Mouse (Mus musculus) embryonic stem cell, embryonic (primary cell): ENCODE data around the gene Klhl5.

Source experiments
- CTCF ChIA-PET, 4 experiments: fragments of 300-600 bp in 2 of 4; fragments of 350-600 bp in 2 of 4; sonication (Branson Sonifier 250); formaldehyde crosslinking; loops; one replicate each; lab custom pipeline; 2022; ENCODE audit warnings: inconsistent platforms in 2 of 4; lab: Charles Lee
- POLR2A ChIA-PET, 4 experiments: fragments of 300-600 bp in 2 of 4; fragments of 350-600 bp in 2 of 4; sonication (Branson Sonifier 250); formaldehyde crosslinking; loops; one replicate each; lab custom pipeline; 2022; ENCODE audit warnings: antibody characterized with exemption in 4 of 4, inconsistent platforms in 1 of 4; lab: Charles Lee

The Klhl5 gene

DNA sequence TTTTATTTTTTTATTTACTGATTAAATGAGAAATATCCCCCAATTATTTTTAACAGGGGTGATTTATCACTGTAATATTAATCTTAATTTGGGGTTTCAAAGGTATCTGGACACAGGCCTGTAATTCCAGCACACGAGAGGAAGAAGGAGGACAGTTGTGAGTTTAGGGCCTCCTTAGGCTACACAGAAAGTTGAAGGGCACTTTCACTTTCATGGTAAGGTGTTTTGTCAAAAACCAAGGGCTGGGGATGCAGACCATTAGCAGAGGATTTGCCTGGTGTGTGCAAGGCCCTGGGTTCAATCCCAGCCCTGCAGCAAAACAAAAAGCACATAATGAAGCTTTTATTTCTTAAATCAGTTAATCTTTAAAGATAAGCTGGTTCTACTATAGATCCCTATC, 12.2 kb downstream of the Klhl5 start:
- CTCF ChIA-PET = interaction anchor here in 1 of 4 experiments (0.6 kb wide), 1 partner anchor 10 kb away, joined by 6 read pairs; no protein-coding TSS in a partner anchor
- POLR2A ChIA-PET = interaction anchor here in 2 of 4 experiments (0.6 to 1.4 kb wide), 3 partner anchors 12 to 105 kb away, joined by 4 to 7 read pairs (median 4); partner anchors contain the start of gene Klhl5 (in 2 of the 2)

- ChIA-PET POLR2A (interaction anchor here in 2 of 4 experiments (0.6 to 1.4 kb wide), 3 partner anchors 13 to 106 kb away, joined by 4 to 7 read pairs (median 4); partner anchors contain the start of gene Klhl5 (in 2 of the 2)), CTCF (no interaction called here)
Observed at GRCm38 (mm10) chr5:65119918-65120317, 12.6 kb downstream of the Klhl5 start.

DNA sequence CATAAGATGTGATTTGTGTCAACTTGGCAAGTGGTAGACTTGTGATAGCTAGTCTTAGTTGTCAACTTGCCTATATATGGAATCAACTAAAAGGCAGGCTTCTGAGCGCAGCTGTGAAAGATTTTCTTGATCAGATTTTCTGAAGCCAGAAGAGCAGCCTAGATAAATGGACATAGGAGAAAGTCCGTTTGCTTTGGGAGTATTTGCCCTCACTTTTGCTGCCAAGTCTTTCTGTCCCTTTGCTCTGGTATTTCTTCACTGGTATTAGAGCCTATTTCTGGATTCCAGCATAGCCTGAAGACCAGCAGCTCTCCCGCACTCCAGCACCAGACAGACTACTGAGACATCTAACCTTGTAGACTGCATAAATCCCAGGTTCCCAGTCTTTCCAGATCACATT, 15.3 kb downstream of the Klhl5 start:
- CTCF ChIA-PET = interaction anchor here in 1 of 4 experiments (0.6 kb wide), 1 partner anchor 29 kb away, joined by 4 read pairs; no protein-coding TSS in a partner anchor
- POLR2A ChIA-PET = no interaction called here

GRCm38 (mm10) chr5:65126137-65126536, 18.8 kb downstream of the Klhl5 start:
- POLR2A ChIA-PET = interaction anchor here in 1 of 4 experiments (0.7 kb wide), 1 partner anchor 1254 kb away, joined by 3 read pairs; no protein-coding TSS in a partner anchor
- CTCF ChIA-PET = no interaction called here

- ChIA-PET POLR2A (interaction anchor here in 1 of 4 experiments (1.0 to 1.9 kb wide), 3 partner anchors 11 to 49 kb away, joined by 3 to 5 read pairs (median 5); partner anchors contain the start of gene Klhl5), CTCF (no interaction called here)
Observed at GRCm38 (mm10) chr5:65128481-65128880, 21.1 kb downstream of the Klhl5 start.

GRCm38 (mm10) chr5:65130528-65131210, 23.3 kb downstream of the Klhl5 start:
- POLR2A ChIA-PET = interaction anchor here in 2 of 4 experiments (0.7 to 1.6 kb wide), 5 partner anchors 15 to 29 kb away, joined by 3 to 4 read pairs (median 3); partner anchors contain the start of gene Klhl5 (in 2 of the 2)
- CTCF ChIA-PET = interaction anchor here in 1 of 4 experiments (2.0 kb wide), 1 partner anchor 26 kb away, joined by 5 read pairs; no protein-coding TSS in a partner anchor

DNA sequence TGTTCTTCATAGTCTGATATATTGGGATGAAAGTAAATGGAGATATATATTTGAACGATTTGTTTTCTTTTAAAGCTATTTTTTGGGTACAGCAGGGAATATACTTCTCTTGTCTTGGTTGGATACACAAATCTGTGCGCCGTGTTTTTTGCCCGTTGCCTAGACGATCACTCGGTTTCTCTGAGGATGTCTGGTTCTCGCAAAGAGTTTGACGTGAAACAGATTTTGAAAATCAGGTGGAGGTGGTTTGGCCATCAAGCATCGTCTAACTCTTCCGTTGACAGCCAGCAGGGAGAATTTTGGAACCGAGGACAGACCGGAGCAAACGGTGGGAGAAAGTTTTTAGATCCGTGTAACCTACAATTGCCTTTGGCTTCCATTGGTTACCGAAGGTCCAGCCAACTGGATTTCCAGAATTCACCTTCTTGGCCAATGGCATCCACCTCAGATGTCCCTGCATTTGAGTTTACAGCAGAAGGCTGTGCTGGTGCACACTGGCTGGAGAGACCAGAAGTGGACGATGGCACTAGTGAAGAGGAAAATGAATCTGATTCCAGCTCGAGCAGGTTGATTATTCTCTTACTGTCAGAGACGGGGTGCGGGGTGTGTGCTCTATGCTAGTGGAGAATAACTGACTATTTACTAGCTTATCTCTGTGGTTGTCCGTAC, 24.0 kb downstream of the Klhl5 start:
- ChIA-PET POLR2A (interaction anchor here in 2 of 4 experiments (0.9 to 1.6 kb wide), 3 partner anchors 24 to 29 kb away, joined by 3 read pairs; partner anchors contain the start of gene Klhl5 (in 2 of the 2)), CTCF (interaction anchor here in 1 of 4 experiments (2.0 kb wide), 1 partner anchor 26 kb away, joined by 5 read pairs; no protein-coding TSS in a partner anchor)

DNA sequence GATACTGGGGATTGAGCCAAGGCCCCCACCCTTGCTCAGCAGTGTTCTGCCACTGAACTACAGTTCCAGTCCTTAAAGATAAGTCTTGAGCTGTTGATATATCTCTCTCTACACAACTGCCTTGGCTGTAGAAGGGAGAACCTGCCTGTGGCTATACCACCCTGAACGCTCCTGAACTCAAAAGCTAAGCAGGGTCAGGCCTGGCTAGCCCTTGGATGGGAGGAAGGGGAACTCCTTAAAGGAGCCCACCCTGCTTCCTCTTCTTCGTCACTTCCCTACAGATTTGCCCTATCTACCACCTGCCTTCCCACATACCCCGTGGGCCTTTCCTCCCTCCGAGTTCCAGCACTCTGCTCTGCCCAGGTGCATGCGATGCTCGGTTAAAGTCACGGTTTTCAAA, 28.8 kb downstream of the Klhl5 start:
- ChIA-PET CTCF (interaction anchor here in 2 of 4 experiments (0.9 to 1.5 kb wide), 2 partner anchors 21 kb away, joined by 3 to 8 read pairs; no protein-coding TSS in a partner anchor), POLR2A (interaction anchor here in 2 of 4 experiments (0.5 to 0.7 kb wide), 2 partner anchors 16 to 50 kb away, joined by 3 to 5 read pairs; no protein-coding TSS in a partner anchor)

- ChIA-PET CTCF (interaction anchor here in 2 of 4 experiments (0.6 to 1.5 kb wide), 3 partner anchors 20 to 34 kb away, joined by 3 to 8 read pairs (median 3); no protein-coding TSS in a partner anchor), POLR2A (interaction anchor here in 3 of 4 experiments (0.6 to 1.0 kb wide), 5 partner anchors 35 to 1874 kb away, joined by 3 to 5 read pairs (median 3); partner anchors contain the start of gene Ugdh (in 1 of the 3))
Observed at GRCm38 (mm10) chr5:65137073-65137472, 29.7 kb downstream of the Klhl5 start.

DNA sequence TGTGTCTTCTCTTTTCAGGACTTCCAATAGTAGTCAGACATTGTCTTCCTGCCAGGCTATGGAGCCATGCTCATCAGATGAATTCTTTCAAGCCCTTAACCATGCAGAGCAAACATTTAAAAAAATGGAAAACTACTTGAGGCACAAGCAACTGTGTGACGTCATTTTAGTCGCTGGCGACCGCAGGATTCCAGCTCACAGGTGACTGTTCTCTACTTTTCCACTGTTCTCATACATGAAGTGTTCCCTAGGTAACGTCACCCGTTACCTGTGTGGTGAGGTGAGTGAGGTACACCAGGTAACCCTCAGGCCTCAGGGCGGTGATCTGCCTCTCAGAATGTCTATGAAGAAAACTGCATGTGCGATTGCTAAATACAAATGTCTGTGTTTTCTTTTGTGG, 33.9 kb downstream of the Klhl5 start:
- ChIA-PET POLR2A (interaction anchor here in 2 of 4 experiments (0.7 to 1.3 kb wide), 2 partner anchors 14 to 128 kb away, joined by 3 to 4 read pairs; no protein-coding TSS in a partner anchor), CTCF (no interaction called here)

GRCm38 (mm10) chr5:65142247-65142646, 34.9 kb downstream of the Klhl5 start:
- POLR2A ChIA-PET = interaction anchor here in 1 of 4 experiments (1.3 kb wide), 2 partner anchors 63 to 129 kb away, joined by 3 to 4 read pairs; no protein-coding TSS in a partner anchor
- CTCF ChIA-PET = no interaction called here

- ChIA-PET POLR2A (interaction anchor here in 2 of 4 experiments (0.6 to 1.6 kb wide), 3 partner anchors 11 to 135 kb away, joined by 3 read pairs; no protein-coding TSS in a partner anchor), CTCF (interaction anchor here in 3 of 4 experiments (1.4 to 2.0 kb wide), 3 partner anchors 11 to 13 kb away, joined by 3 to 9 read pairs (median 5); no protein-coding TSS in a partner anchor)
Observed at GRCm38 (mm10) chr5:65145499-65146101, 38.3 kb downstream of the Klhl5 start.

DNA sequence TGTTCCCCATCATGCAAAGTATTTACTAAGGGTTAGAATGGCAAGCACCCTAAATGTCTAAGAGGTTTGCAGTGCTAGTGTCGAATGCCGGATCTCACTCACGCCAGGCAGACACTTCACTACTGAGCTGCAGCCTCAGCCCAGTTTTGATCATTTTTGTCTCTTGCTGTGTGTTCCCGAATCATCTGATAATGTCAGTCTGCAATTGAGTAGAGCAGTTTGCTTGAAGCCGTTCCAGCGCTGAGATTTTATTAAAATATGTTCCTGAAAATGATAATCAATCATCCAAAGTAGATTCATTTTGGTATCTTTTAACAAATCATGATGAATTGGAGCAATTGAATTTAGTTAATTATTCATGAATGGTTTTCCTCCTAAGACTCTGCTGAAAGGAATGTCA, 39.4 kb downstream of the Klhl5 start:
- ChIA-PET CTCF (interaction anchor here in 1 of 4 experiments (1.5 kb wide), 1 partner anchor 10 kb away, joined by 4 read pairs; no protein-coding TSS in a partner anchor), POLR2A (no interaction called here)

GRCm38 (mm10) chr5:65149706-65150105, 42.4 kb downstream of the Klhl5 start:
- ChIA-PET CTCF (interaction anchor here in 1 of 4 experiments (0.6 kb wide), 1 partner anchor 266 kb away, joined by 3 read pairs; no protein-coding TSS in a partner anchor), POLR2A (interaction anchor here in 2 of 4 experiments (0.6 to 0.9 kb wide), 2 partner anchors 9 to 43 kb away, joined by 4 read pairs; partner anchors contain the start of gene Klhl5 (in 1 of the 2))

DNA sequence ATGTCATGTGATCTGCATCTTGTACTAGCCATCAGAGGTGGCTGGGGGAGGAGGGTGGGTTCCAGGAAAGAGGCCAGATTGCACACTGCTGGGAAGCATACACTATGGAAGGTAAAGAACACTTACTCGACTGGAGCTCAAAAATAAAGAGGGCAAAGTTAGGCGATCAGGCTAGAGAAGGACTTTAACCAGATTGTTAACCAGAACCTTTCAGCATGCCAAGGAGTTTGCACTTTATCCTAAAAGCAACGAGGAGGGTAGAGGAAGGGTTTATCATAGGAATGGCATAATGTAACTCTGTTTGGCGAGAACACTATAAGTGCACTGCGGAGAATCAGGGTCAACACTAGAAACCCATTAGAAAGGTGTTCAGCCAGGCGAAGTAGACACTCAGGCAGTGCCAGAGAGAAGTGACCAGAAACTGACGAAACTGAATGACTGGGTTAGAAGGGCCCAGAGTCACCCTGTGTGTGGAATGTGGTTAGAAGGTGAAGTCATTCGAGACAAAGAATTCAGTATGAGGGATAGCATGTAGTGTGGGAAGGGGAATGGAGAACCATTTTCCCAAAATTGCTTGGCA, 43.1 kb downstream of the Klhl5 start:
- ChIA-PET POLR2A (interaction anchor here in 1 of 4 experiments (0.9 kb wide), 1 partner anchor 43 kb away, joined by 4 read pairs; the partner anchor contains the start of gene Klhl5), CTCF (interaction anchor here in 1 of 4 experiments (0.6 kb wide), 1 partner anchor 267 kb away, joined by 3 read pairs; no protein-coding TSS in a partner anchor)

DNA sequence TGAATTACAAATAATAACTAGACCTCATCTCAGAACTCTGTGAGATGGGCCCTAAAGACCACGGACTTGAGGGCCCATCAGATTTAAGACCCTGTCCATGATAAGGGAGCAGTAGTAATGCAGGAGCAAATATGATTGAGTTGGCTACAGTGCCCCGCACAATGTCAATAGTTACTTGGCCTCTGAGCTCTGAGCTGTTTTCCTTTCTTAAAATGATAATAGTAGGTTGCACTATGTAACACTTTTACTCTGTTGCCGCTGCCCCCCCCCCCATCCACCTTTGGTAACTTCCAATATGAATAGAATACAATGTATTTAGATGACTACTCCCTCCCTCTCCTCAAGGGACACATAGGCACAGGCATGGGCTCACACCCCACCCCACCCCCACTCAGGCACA, 43.9 kb downstream of the Klhl5 start:
- ChIA-PET POLR2A (interaction anchor here in 2 of 4 experiments (0.6 kb wide), 2 partner anchors 67 to 76 kb away, joined by 3 read pairs; no protein-coding TSS in a partner anchor), CTCF (interaction anchor here in 2 of 4 experiments (0.6 kb wide), 2 partner anchors 29 to 268 kb away, joined by 4 to 11 read pairs; no protein-coding TSS in a partner anchor)

DNA sequence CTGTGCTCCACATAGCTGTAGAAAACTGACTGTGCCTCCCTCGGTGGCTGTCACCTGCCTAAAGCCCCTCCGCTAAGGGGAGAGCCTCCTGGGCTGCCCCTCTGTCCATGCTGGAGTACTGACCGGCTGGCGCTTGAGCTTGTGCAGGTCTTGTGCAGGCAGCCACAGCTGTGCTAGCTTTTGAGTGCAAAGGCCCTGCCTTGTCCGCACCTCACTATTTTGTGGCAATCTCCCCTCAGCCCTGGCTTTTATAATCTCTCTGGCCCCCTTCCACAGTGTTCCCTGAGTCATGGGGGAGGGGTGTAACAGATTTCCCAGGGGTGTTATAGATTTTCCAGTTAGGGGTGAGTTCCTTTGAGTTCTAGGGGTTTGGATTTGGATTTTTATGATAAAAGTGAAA, 44.4 kb downstream of the Klhl5 start:
- POLR2A ChIA-PET = interaction anchor here in 3 of 4 experiments (0.6 to 0.7 kb wide), 4 partner anchors 15 to 837 kb away, joined by 3 read pairs; no protein-coding TSS in a partner anchor
- CTCF ChIA-PET = interaction anchor here in 2 of 4 experiments (0.6 kb wide), 2 partner anchors 29 to 268 kb away, joined by 4 to 11 read pairs; no protein-coding TSS in a partner anchor
